ENCODE assay signal across 10 mouse cellular contexts in the genomic region with DNA sequence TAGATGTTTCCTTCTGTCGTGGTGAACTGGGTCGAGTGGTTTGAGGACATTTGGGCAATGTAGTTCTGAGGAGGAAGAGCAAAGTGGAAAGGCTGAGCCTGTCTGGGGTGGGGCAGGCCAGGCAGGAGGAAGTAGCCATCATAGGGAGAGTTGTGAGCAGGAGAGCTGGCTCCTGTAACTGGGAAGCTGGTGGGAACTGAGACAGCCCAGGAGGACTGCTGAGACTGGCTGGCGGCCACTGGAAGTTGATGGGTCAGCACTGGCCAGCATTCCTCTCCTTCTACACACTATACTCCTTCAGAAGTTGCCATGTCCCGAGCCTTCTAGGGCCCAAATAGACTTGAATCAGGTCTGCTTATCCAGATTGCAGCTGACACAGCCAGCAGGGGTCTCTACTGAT. TPM values are rescaled to one million over a fixed set of nuclear protein-coding genes. Genes with fewer than 3 reads are reported as not detected.
DNase-seq lines count a peak whose midpoint lies in the region; ATAC-seq and TF ChIP-seq lines count a peak whose summit lies in the region.
"Had no signal": no experiment of that assay in that cellular context is flagged by ENCODE, and none has a peak within 500 bp of the region (broad histone marks: within the 10 kb centered on the region; RNA-seq: fewer than 3 reads in every experiment).

No protein-coding gene starts in this region.

- no peak overlapping the region for H3K27ac ChIP-seq in heart, embryonic 12.5 days (ENCODE audit: poor library complexity, severe bottlenecking)
- peak overlapping the region; percentile 63 for H3K27ac ChIP-seq in liver, postnatal 0 days (ENCODE audit: low read depth)
- H3K27ac ChIP-seq: limb, embryonic 15.5 days had no signal

- H3K9ac ChIP-seq in heart, embryonic 12.5 days, result peak overlapping the region; percentile 18
- H3K9ac ChIP-seq in liver, postnatal 0 days (replicated peaks), result peak overlapping the region; percentile 38; the same call in 1 of the 2 replicates
- H3K9ac ChIP-seq: limb, embryonic 15.5 days had no signal

- DNase-seq in heart, adult 18-20 months, result peak; percentile 39 to 67
- DNase-seq in heart, postnatal 25 days (ENCODE audit: low spot score), result no peak
- DNase-seq in liver, postnatal 0 days, result no peak
- DNase-seq in right cerebral cortex, postnatal 14 days, result no peak
- DNase-seq in frontal cortex, adult 2 months (ENCODE audit: extremely low spot score in 1 of 2, low spot score in 1 of 2), result no peak
- no peak for DNase-seq in cerebellum, postnatal 14 days

- no peaks in the 10 kb centered on the region for H3K9me3 ChIP-seq in E14TG2a.4 (ENCODE audit: low read length)
- no peaks in the 10 kb centered on the region for H3K9me3 ChIP-seq in heart, embryonic 12.5 days (replicated peaks)
- H3K9me3 ChIP-seq in liver, postnatal 0 days (ENCODE audit: low read length), result no peaks in the 10 kb centered on the region
- H3K9me3 ChIP-seq: limb, embryonic 15.5 days had no signal

- H3K4me2 ChIP-seq in heart, embryonic 12.5 days, result no peak overlapping the region
- H3K4me2 ChIP-seq in liver, postnatal 0 days (ENCODE audit: low read depth, low read length), result peak overlapping the region; percentile 77
- H3K4me2 ChIP-seq: limb, embryonic 15.5 days had no signal

- peak overlapping the region; percentile 92; the same call in 1 of the 2 replicates for H3K4me3 ChIP-seq in E14TG2a.4 (replicated peaks; ENCODE audit: low read length)
- no peak overlapping the region for H3K4me3 ChIP-seq in heart, embryonic 12.5 days
- no peak overlapping the region for H3K4me3 ChIP-seq in liver, postnatal 0 days (ENCODE audit: low read depth, low read length)
- H3K4me3 ChIP-seq: limb, embryonic 15.5 days had no signal

- H3K36me3 ChIP-seq in E14TG2a.4 (ENCODE audit: insufficient read depth, low read length), result peaks cover 64% of the 10 kb centered on the region
- H3K36me3 ChIP-seq in heart, embryonic 12.5 days, result peaks cover 38% of the 10 kb centered on the region
- H3K36me3 ChIP-seq in liver, postnatal 0 days (replicated peaks; ENCODE audit: insufficient read depth, low read length), result peaks cover 27% of the 10 kb centered on the region

- H3K4me1 ChIP-seq in E14TG2a.4 (replicated peaks; ENCODE audit: low read depth, low read length), result peaks cover 50% of the 10 kb centered on the region
- H3K4me1 ChIP-seq in heart, embryonic 12.5 days (replicated peaks), result peaks cover 29% of the 10 kb centered on the region
- peaks cover 33% of the 10 kb centered on the region for H3K4me1 ChIP-seq in liver, postnatal 0 days (ENCODE audit: insufficient read depth)

- ATAC-seq in heart, embryonic 12.5 days (ENCODE audit: insufficient number of reproducible peaks, low FRiP score), result no peak
- ATAC-seq in liver, postnatal 0 days, result no peak

- H3K27me3 ChIP-seq in E14TG2a.4 (ENCODE audit: insufficient read depth, low read length), result no peaks in the 10 kb centered on the region
- no peaks in the 10 kb centered on the region for H3K27me3 ChIP-seq in heart, embryonic 12.5 days (replicated peaks)
- no peaks in the 10 kb centered on the region for H3K27me3 ChIP-seq in liver, postnatal 0 days (ENCODE audit: insufficient read depth, low read length)
- H3K27me3 ChIP-seq: limb, embryonic 15.5 days had no signal

- intact Hi-C loops in heart, postnatal 25 days (cut with DNase I), result loop anchor here (5.0 kb wide), 1 partner anchor 159 kb away; a partner anchor contains a TSS

- TF ChIP-seq EP300 in liver, postnatal 0 days (IDR thresholded peaks at IDR 0.05; ENCODE audit: low read depth), result no peak

- WGBS in heart, embryonic 12.5 days, result 77% methylated on average over 4 of the region's 4 CpGs
- WGBS in liver, postnatal 0 days (ENCODE audit: insufficient replicate concordance), result 38% methylated on average over 4 of the region's 4 CpGs

- no peak for TF ChIP-seq CTCF in E14TG2a.4 (conservative IDR thresholded peaks at IDR 0.05; ENCODE audit: low read length)
- peak; percentile 22; the same call in 1 of the 2 replicates for TF ChIP-seq CTCF in liver, postnatal 0 days (IDR thresholded peaks at IDR 0.05; ENCODE audit: low read depth)

RNA-seq across cellular contexts. Expression of a gene that starts 2.2 kb away (rescaled TPM):
- total RNA-seq in heart, adult 18-20 months (2021), result not detected
- not detected for total RNA-seq in heart, postnatal 25 days (2021)
- 0.42 and 0.45 TPM in 2 replicates for polyA plus RNA-seq in heart, embryonic 12.5 days (2016; fragmentation: Nextera tagmentation; extraction: Ambion mirVana)
- 0.09 and 0.12 TPM in 2 replicates for polyA plus RNA-seq in liver, postnatal 0 days (2015; fragmentation: Nextera tagmentation; extraction: Ambion mirVana)
- polyA plus RNA-seq in frontal cortex, adult 2 months (2012; rRNA removed), result 0.27 and 0.28 TPM in 2 replicates
- total RNA-seq: gastrocnemius, postnatal 36 days had no signal

RNA-seq across cellular contexts. Expression of a gene that starts 2.7 kb away (rescaled TPM):
- 100 to 1,000 TPM; 117 TPM for total RNA-seq in heart, adult 18-20 months (2021)
- 100 to 1,000 TPM; 105 to 111 TPM for total RNA-seq in heart, postnatal 25 days (2021)
- polyA plus RNA-seq in heart, embryonic 12.5 days (2016; fragmentation: Nextera tagmentation; extraction: Ambion mirVana), result 128 and 131 TPM in 2 replicates
- 61.5 and 62.2 TPM in 2 replicates for polyA plus RNA-seq in liver, postnatal 0 days (2015; fragmentation: Nextera tagmentation; extraction: Ambion mirVana)
- 186 and 205 TPM in 2 replicates for polyA plus RNA-seq in frontal cortex, adult 2 months (2012; rRNA removed)

RNA-seq across cellular contexts. Expression of a gene that starts 25.3 kb away (rescaled TPM):
- total RNA-seq in heart, adult 18-20 months (2021), result 1 to 10 TPM; 4.1 to 5.7 TPM
- 1 to 10 TPM; 3.3 to 4.1 TPM for total RNA-seq in heart, postnatal 25 days (2021)
- 4.2 and 5.0 TPM in 2 replicates for polyA plus RNA-seq in heart, embryonic 12.5 days (2016; fragmentation: Nextera tagmentation; extraction: Ambion mirVana)
- polyA plus RNA-seq in liver, postnatal 0 days (2015; fragmentation: Nextera tagmentation; extraction: Ambion mirVana), result 2.5 and 3.1 TPM in 2 replicates
- polyA plus RNA-seq in frontal cortex, adult 2 months (2012; rRNA removed), result 12.3 and 12.8 TPM in 2 replicates

RNA-seq across cellular contexts. Expression of a gene that starts 25.5 kb away (rescaled TPM):
- 10 to 100 TPM; 89.0 to 95.0 TPM for total RNA-seq in heart, adult 18-20 months (2021)
- total RNA-seq in heart, postnatal 25 days (2021), result 10 to 100 TPM; 88.4 to 93.0 TPM
- 67.8 and 70.6 TPM in 2 replicates for polyA plus RNA-seq in heart, embryonic 12.5 days (2016; fragmentation: Nextera tagmentation; extraction: Ambion mirVana)
- polyA plus RNA-seq in liver, postnatal 0 days (2015; fragmentation: Nextera tagmentation; extraction: Ambion mirVana), result 14.1 and 17.2 TPM in 2 replicates
- polyA plus RNA-seq in frontal cortex, adult 2 months (2012; rRNA removed), result 65.6 and 68.8 TPM in 2 replicates

RNA-seq across cellular contexts. Expression of a gene that starts 37.8 kb away (rescaled TPM):
- not detected for total RNA-seq in heart, adult 18-20 months (2021)
- total RNA-seq in heart, postnatal 25 days (2021), result under 1 TPM; 0.26 to 0.59 TPM
- polyA plus RNA-seq in heart, embryonic 12.5 days (2016; fragmentation: Nextera tagmentation; extraction: Ambion mirVana), result 4.1 TPM in 2 replicates
- polyA plus RNA-seq in liver, postnatal 0 days (2015; fragmentation: Nextera tagmentation; extraction: Ambion mirVana), result 0.63 and 0.92 TPM in 2 replicates
- polyA plus RNA-seq in frontal cortex, adult 2 months (2012; rRNA removed), result 1.1 and 2.1 TPM in 2 replicates

Comparison
In these comparisons a context has a peak if more than half of its experiments do, and no peak if none do; other contexts are left out.
1. DNase-seq: peak in heart, adult 18-20 months (2 of 2); none in heart, postnatal 25 days (single experiment), liver, postnatal 0 days (single experiment), right cerebral cortex, postnatal 14 days (single experiment), frontal cortex, adult 2 months (0 of 2) and cerebellum, postnatal 14 days (0 of 2).